Mouse (Mus musculus) activated CD4-positive, CD25-positive, alpha-beta regulatory T cell, adult 4 months (primary cell): Measurements from ENCODE around the gene Med12. TPM values are rescaled to one million over a fixed set of nuclear protein-coding genes. Genes with fewer than 3 reads are reported as not detected.
"Not testable (repeated sequence)": the region's sequence is repeated elsewhere in the genome, so short reads cannot be mapped to it uniquely, and the experiment has no call there.

Experiments
- ATAC-seq: one replicate; pipeline ENCODE4 v1.8.0; 2017
- polyA plus RNA-seq, 2 experiments: library from polyadenylated mRNA; unstranded; fragments of 100-300 nt; shearing (Covaris generic); gene quantifications; one replicate each; pipeline ENCODE4 v1.2.1; 2017

The Med12 gene
- polyA plus RNA-seq, 2 experiments from 2014 or later: 61.4 to 95.8 TPM

DNA sequence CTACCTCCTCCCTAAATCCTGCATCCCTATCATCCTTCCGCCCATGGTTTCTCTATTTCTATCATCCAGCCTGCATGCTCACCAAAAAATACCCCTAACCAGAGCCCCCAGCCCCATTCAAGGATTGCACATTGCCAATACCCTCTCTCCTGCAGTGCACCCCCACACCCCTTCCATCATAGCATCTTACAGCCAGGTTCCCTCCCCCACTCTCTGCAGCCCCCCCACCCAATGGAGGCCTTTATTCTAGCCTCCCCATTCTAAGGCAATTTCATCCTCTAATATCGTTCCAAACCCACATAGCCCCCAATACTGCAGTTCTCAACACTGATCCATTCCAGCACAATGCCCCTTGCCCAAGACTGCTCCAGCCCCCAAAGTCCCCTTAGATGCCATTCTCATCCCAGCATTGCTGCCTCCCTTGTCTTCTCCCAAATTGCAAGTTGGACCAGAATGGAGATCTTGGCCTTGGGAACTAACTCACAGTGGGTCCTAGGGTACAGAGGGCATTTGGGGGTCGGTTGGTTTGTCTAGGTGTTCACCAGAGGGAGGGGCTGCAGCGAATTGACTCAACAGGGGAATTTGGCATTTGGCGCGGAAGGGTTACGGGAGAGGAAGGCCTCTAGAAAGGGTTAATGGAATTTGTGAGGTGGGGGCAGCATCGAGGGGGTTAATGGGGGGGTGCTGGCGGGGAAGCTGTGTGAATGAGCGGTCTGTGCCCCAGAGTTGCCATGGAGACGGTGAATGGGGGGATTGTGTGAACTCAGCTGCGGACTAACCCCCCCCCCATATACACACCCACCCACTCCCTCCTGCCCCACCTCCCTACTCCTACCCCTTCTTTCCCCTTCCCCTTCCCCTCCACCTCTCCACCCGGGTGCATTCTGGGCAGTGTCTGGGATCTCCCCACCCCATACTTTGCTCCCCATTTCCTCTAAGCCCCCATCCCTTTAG lies 25.9 kb downstream of the Med12 start:
- no peak for ATAC-seq

DNA sequence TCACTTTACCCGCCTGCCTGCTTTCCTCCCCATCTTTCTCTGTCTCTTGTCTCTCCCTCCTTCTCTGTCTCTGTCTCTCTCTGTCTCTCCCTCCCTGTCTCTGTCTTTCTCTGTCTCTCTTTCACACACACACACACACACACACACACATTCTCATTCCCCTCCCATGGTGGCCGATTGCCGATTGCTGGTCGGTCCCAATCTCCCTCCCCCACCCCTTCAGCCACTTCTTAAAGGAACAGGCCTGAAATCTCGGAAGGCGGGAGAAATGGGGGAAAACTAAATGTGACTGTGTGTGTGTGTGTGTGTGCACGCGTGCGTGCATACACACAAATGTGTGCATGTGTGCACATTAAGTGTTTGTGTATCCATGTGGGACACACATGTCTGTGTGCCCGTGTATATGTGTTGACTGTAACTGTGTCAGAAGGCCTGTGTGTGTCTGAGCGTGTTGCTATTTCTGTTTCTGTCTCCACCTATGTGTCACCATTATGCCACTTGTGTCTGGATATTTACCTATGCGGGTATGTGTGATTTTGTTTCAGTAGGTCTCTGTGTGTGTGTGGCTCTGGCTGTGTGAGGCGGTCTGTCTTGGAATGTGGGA lies 26.7 kb downstream of the Med12 start:
- no peak for ATAC-seq

DNA sequence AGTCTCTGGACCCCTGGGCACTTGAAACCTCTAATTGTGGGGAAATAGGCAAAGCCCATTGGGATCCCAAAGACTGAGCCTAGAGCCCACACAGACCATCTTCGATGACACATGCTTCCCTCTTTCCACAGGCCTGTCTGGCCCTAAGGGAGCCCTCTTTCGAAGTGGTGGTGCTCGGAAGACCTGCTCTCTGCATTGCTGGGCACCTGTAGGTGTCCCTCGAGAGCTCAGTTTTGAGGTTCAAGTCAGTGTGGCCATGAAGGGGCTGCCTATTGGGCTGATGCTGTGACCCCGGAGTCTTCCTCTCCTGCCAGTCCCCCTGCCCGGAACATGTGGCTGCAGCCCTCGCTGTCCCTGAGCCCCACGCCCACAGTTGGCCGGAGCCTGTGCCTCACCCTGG lies 27.8 kb downstream of the Med12 start:
- ATAC-seq: no peak

DNA sequence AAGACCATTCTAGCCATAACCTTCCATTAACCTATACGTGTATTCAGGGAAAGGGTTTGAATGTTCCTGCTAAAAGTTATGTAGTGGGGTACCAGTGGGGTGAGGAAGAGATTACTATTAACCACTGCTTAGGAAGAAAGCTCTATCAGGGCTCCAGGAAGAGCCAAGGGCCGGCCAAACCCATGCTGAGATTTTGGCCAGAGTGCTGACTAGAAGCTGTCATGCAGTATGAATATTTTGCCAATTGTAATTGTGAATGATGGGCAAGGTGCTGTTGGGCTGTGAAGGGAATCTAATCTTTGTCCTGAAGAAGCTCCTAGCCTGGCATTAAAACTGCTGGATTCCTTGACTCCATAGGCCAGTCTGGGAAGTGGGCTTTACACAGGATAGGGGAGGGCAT lies 30.8 kb downstream of the Med12 start:
- ATAC-seq: no peak

DNA sequence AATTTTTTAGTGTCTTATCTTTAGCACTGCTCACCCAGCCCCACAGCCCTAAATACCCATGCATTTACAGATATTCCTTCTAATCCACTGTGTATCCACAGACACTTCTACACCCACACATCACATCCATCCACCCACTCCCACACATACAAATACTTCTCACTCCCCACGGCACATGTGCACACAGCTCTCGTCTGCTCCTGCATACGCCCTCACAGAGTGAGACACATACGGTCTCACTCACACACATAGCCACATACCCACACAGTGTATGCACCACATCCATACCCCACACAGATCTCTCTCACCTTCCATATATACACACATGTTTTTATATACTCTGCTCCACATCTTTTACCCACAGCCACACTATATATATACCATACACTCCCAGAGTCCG lies 35.5 kb downstream of the Med12 start:
- ATAC-seq: no peak

DNA sequence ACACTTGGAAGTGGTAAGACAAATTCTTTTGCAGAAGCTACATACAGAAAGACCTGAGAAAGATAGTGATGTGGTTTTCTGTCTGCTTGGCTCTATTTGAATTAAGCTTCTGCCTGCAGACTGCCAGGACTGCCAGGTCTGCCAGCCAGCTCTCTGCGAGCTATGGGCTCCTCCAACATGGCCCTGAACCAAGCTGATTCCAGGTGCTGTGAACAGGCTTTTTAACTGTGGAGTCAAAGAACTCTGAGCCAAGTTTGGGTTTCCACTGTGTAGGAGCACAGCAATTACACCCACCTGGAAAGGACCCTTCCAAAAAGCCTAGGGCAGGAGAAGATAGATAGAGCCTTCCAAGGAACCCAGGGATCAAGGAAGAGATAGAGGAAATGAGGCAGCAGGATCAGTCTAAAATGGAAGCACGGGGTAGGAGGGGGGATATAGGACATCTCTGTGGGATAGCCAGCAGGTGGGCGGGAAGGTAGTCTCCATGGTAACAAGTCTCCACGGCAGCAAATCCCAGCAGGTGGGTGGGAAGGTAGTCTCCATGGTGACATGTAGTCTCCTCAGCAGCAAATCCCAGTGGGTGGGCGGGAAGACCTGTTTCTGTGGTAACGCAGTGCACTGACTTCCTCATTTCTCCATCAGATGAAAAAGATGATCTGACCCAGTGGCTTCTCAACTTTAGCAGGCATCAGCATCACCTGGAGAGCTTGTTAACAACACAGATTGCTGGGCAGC lies 40.0 kb downstream of the Med12 start:
- ATAC-seq: no peak

DNA sequence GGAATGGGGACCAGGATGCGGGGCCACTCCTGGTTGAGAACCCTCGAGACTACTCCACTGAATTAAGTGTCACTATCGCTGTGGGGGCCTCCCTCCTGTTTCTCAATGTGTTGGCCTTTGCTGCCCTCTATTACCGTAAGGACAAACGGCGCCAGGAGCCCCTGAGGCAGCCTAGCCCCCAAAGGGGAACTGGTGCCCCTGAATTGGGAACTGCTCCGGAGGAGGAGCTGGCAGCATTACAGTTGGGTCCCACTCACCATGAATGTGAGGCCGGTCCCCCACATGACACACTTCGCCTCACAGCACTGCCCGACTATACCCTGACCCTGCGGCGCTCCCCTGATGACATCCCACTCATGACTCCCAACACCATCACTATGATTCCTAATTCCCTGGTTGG lies 45.9 kb downstream of the Med12 start:
- no peak for ATAC-seq

DNA sequence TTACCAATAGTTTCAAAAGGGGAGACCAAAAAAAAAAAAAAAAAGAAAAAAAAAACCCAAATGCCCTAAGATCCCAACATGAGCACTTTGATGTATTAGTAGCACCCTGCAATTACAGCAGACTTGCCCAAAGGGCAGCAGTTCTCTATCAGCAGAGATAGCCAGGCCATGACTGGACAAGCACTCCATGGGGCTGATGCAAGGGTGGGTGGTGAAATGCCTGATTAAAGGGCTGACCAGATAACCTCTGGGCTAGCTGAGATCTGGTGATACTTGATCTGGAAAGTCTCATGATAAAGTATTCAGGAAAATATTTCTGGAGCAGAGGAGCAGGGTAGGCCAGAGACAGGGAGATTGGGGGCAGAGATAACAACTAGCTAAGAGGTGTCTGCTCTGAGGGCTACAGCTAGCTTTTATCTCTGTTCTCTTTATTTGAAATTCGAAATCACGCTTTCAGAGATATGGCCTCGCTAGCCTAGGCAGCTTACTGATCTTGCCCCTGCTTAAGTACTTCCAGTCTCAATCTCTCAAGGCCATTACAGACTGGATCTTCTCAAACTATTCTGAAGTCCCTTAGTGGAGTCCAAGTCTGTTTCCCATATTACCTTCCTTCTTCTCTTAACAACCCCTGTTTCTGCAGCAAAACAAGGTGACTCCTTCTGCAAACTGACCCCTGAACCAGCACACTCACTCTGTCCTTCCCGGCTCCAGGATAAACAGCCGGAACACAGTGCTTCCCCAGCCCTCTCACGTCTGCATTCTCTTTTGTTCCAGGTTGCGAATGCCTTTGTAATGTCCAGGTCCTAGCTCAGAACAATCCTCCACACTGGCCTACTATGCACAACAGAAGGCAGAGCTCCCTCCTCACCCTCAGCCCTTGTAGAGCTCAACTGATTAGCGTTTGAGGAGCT lies 52.4 kb downstream of the Med12 start:
- ATAC-seq: no peak

DNA sequence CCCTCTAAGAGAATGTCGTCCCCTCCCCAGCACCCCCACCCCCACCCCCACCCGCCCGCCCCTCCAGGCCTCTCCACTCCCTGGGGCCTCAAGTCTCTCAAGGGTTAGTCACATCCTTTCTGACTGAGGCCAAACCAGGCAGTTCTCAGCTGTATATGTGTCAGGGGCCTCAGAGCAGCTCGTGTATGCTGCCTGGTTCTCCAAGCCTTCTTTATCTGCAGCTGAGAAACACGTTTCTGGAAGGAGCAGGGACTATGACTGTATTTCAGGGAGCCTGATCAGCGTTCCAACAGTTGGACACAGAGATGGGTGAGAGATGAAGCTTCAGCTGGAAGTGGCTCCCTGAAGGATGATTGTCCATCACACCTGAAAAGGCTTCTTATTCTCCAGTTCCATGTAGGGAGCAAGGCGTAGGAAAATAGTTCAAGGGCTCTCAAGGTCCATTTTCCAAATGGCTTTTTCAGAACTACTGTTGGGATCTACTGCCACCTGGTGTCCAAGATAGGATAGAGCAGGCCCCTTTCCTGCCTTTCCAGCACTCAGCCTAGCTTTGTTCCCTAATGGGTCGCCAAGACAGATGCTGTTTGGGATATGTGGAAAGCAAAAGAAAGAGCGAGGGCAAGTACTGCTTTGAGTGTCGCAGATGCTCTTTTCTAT lies 55.7 kb downstream of the Med12 start:
- no peak for ATAC-seq

DNA sequence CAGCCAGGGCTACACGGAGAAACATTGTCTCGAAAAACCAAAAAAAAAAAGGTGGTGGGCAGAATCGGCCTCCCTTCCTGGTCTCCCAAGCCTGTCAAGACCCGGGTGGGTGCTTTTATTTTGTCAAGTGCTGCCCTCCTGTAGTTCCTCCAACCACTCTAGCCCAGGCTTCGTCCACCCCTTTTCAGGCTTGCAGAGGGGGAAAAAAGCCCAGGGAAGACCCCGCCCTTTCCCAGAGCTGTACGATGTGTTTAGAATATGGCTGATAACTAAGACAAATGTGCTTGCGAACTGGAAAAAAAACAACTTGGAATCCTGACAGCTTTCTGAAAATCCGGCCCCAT lies 58.2 kb downstream of the Med12 start:
- ATAC-seq: no peak

DNA sequence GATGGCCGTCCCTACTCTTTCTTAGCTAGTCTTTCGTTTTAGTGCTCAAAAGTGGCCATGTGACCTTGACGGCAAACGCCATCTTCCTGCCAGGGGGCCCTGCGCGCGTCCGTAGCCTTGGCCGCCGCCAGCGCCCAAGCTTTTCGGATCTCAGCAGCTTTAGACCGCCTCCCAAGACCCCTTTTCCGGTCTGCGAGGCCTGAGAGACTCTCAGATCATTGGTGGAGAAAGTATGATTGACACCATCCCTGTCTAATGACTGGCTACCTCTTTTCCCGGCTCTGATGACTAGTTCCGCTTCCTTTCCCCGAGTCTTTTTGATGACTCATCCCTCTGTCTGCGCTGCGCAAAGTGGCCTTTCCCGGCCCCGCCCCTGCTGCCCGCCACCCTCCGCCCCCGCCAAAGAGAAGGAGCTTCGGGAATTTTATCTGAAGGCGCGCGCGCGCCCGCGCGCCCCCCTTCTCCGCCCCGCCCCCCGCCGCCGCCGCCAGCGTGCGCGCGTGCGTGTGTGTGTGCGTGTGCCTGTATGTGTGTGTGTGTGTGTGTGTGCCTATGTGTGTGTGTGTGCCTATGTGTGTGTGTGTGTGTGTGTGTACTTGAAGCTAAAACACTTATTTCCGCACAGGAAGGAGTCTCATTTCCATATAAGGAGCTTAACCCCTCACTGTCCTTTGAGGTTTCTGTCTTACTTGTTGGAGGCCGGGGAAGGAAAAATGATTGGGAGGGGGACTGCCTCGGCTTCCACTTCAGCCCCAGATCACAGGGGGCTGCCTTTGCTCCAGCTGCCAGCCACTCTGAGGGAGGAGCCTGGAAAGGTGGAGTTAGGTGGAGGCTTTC lies 58.8 kb downstream of the Med12 start:
- peak; percentile 93 for ATAC-seq

DNA sequence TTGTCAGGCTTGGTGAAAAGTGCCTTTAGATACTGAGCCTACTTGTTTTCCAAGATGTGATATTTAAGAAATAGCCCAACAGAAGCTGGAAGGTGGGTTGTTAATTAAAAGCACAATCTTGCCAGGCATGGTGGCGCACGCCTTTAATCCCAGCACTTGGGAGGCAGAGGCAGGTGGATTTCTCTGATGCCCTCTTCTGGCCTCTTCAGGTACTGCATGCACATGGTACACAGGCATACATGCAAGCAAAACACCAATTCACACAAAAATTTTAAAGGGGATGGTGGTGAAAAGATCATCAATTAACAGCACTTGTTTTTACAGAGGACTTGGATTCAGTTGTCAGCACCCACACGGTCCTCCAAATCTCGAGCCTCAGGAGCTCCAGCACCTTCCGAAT lies 60.8 kb downstream of the Med12 start:
- ATAC-seq: no peak

DNA sequence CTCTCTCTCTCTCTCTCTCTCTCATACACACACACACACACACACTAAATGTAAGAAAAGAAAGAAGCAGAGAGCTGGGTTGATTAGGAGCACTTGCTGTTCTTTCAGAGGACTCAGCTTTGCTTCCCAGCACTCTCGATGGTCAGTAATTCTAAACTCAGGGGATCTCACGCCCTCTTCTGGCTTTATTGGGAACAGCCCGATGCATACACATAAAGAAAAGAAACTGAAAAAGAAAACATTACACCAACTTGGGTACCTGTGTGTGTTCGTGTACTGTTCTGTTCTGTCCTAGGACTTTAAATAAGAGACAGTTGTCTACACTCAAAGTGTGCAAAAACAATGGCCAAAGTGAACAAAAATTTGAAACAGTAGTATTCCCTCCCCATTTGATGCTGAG lies 64.8 kb downstream of the Med12 start:
- ATAC-seq: no peak

DNA sequence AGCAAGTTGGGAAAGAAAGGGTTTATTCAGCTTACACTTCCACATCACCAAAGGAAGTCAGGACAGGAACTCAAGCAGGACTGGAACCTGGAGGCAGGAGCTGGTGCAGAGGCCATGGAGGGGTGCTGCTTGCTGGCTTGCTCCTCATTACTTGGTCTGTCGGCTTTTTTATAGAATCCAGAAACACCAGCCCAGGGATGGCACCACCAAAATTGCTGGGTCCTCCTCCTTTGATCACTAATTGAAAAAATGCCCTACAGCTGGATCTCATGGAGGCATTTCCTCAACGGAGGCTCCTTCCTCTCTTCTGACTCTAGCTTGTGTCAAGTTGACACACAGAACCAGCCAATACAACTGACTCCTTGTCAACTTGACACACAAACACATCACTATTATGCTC lies 69.0 kb downstream of the Med12 start:
- not testable (repeated sequence) for ATAC-seq

DNA sequence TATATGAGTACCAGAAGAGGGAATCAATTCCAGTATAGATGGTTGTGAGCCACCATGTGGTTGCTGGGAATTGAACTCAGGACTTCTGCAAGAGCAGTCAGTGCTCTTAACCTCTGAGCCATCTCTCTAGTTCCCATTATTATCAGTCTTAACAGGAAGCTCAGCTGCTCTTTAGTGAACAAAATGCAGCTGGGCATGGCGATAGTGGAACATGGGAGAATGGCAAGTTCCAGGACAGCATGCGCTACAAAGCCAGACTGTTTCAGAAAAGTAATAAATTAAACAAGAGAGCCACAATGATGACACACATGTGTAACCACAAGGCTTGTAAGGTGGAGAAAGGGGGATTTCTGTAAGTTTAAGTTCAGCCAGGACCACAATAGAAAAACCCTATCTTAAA lies 71.6 kb downstream of the Med12 start:
- ATAC-seq: no peak

DNA sequence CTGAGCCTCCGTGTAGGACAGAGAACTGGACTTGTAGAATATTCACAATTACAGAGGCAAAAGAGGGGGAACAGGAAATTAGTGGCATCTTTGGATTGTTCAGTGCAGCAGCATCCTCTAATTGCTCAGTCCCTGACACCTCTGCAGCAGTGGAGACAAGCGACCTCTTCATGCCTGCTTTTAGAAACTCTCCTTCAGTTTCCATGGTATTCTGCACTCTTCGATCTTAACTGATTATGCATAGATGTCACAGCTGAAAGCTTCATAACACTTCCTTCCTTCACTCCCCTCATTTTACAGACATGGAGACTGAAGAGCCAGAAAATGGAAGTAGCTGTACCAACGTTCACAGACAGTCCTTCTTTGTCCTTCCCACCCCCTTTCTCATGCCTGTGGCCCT lies 72.6 kb downstream of the Med12 start:
- ATAC-seq: no peak

Other genes starting within 250 kb of the Med12 start
- under 1 TPM in 1 of 2 experiments, not detected in 1; 0.15 TPM for gene Tex11, start 214.4 kb upstream of the Med12 start, polyA plus RNA-seq
- gene Slc7a3, start 188.0 kb upstream of the Med12 start, polyA plus RNA-seq: not detected
- 10 to 100 TPM; 53.4 to 57.9 TPM for gene Snx12, start 51.5 kb upstream of the Med12 start, polyA plus RNA-seq
- gene Foxo4, start 19.5 kb upstream of the Med12 start, polyA plus RNA-seq: 1 to 10 TPM; 3.5 to 4.3 TPM
- 1 to 10 TPM; 2.8 to 3.5 TPM for gene Gm614, start 10.0 kb upstream of the Med12 start, polyA plus RNA-seq
- 1,000 to 10,000 TPM; 1,410 to 1,592 TPM for gene Il2rg, start 5.8 kb upstream of the Med12 start, polyA plus RNA-seq
- gene Gm20489, start 5.0 kb upstream of the Med12 start, polyA plus RNA-seq: not detected
- under 1 TPM in 1 of 2 experiments, not detected in 1; 0.33 TPM for gene Nlgn3, start 25.1 kb downstream of the Med12 start, polyA plus RNA-seq
- not detected for gene Gjb1, start 102.3 kb downstream of the Med12 start, polyA plus RNA-seq
- 10 to 100 TPM in 1 of 2 experiments, 1 to 10 TPM in 1; 9.2 to 15.3 TPM for gene Zmym3, start 146.8 kb downstream of the Med12 start, polyA plus RNA-seq
- 100 to 1,000 TPM; 322 to 342 TPM for gene Nono, start 155.3 kb downstream of the Med12 start, polyA plus RNA-seq
- gene Itgb1bp2, start 175.1 kb downstream of the Med12 start, polyA plus RNA-seq: 1 to 10 TPM in 1 of 2 experiments, under 1 TPM in 1; 0.61 to 1.0 TPM